Mouse (Mus musculus) cerebellum, adult 2 months (tissue): ENCODE measurements around the gene Zfp398. TPM values are rescaled to one million over a fixed set of nuclear protein-coding genes. Genes with fewer than 3 reads are reported as not detected.
A peak's percentile ranks its signal among the peaks of the same experiment; 100 is the strongest.

Experiments used
- DNase-seq, 2 experiments: peaks; one replicate each; pipeline ENCODE4 v3.0.0; 2021
- H3K27ac ChIP-seq: fragments of 200-500 bp; 2 replicates; pipeline ENCODE4 v1.5.1; 2012; ENCODE audit warnings: low read length, control low read depth, inconsistent platforms; ENCODE audit not compliant: insufficient read depth
- H3K27me3 ChIP-seq: fragments of 200-500 bp; 2 replicates; pipeline ENCODE4 v1.6.1; 2012; ENCODE audit warnings: inconsistent platforms, mild to moderate bottlenecking, low read length, moderate library complexity; ENCODE audit not compliant: control insufficient read depth, insufficient read depth
- H3K4me1 ChIP-seq: fragments of 200-500 bp; 2 replicates; pipeline ENCODE4 v1.6.1; 2011; ENCODE audit warnings: low read length; ENCODE audit not compliant: control insufficient read depth, insufficient read depth
- H3K4me3 ChIP-seq: fragments of 200-500 bp; replicated peaks from 2 replicates; pipeline ENCODE3; 2011; ENCODE audit warnings: mild to moderate bottlenecking, low read depth, low read length, control low read depth; ENCODE audit not compliant: insufficient read depth
- CTCF ChIP-seq: fragments of 200-500 bp; IDR thresholded peaks from 2 replicates; pipeline ENCODE4 v1.5.1; 2011; ENCODE audit warnings: low read depth, mild to moderate bottlenecking, control low read depth, low read length, moderate library complexity, borderline replicate concordance; ENCODE audit not compliant: insufficient read depth
- POLR2A ChIP-seq: fragments of 200-500 bp; IDR thresholded peaks from 2 replicates; pipeline ENCODE4 v1.6.1; 2011; ENCODE audit warnings: low read length, control low read depth, borderline replicate concordance; ENCODE audit not compliant: insufficient read depth
- WGBS: fragments of 180-500 bp; shearing (Covaris S2); methylation state at CpG from one replicate; pipeline ENCODE4 v1.1.7; 2018; 5-methylcytosine and 5-hydroxymethylcytosine counted together
- polyA plus RNA-seq: library from polyadenylated mRNA; depleted of rRNA; stranded (reverse); fragments of >200 nt; gene quantifications from 2 replicates; pipeline ENCODE4 v1.2.3, GENCODE M21; 2012

The Zfp398 gene
- polyA plus RNA-seq, 1 experiment: 20.0 TPM

DNA sequence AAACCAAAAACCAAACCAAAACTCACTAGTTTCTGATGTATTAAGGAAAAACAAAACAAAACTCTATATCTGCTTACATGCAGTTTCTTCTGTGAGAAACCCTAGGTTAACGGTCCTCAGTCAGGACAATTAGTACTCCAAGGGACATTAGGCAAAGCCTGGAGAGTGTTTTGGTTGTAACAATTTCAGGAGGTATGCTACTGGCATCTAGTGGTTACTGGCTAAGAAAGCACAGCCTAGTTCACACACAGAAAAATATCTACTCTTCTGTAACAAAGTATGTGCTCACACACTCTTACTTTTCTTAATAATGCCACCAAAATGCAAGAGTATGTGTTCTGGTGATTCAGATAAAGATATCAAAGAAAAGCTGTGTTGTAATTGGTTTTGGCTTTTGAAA is 6.5 kb upstream of the Zfp398 start:
- TF ChIP-seq POLR2A: no peak
- TF ChIP-seq CTCF: peak; percentile 31; the same call in 1 of the 2 replicates
- Histone ChIP-seq H3K4me1 (no peaks in the 10 kb centered on the region; the same call in 1 of the 2 replicates), H3K27ac (no peak overlapping the region), H3K27me3 (no peaks in the 10 kb centered on the region), H3K4me3 (no peak overlapping the region)
- peak in 1 of 2 experiments; percentile 47 for DNase-seq
- 6% methylated on average over 1 of the region's 1 CpGs for WGBS

DNA sequence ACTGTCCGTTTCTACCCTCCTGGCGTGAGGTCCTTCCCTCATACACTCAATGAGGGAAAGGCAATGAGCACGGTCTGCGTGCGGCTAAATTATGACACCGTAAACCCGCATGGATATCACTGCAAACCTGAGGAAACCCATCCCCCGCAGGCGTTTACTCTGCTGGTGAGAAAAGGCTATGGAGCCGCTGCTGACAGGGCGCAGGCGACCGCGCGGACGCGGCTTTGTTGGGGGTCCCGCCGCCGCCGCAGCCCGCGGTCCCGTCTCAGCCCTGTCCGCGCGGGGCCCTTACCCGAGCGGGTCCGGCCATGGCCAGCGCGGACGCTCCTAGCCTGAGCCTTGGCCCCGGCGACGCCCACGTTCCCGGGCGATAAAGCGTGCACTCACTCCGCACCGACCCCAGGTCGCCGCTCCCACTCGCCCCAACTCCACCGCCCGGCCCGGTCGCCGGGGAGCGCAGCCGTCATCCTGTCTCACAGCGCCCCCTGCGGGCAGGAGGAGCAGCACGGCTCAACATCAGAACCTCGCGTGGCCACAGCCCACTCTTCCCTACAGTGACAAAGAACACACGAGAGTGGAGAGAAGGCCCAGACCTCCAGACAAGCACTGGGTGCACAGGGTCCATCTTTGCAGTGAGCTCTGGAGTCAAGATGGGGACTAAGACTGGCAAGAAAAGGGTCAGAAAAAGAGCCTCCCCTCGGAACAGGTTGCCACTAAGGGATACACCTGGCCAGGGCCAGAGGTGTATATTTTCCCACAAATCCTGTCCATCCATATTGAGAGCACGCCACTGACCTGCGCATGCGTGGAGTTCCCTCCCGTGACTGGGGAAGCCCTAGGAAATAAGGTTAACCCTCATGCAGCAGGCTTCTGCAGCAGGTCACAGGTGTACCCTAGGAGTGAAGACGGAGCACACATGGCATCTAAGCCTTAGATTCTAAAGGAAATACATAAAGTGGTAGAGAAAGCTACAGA is 5.1 kb upstream of the Zfp398 start, which contains the start of gene Zfp786:
Zfp786 (minus strand) TSS at position 764 of the 975 bp plus-strand sequence.
- H3K4me3 ChIP-seq: peak within 1 kb of the TSS; percentile 95
- H3K4me1 ChIP-seq: no peaks in the 10 kb centered on the region; the same call in 1 of the 2 replicates
- peak within 1 kb of the TSS; percentile 77 for H3K27ac ChIP-seq
- TF ChIP-seq CTCF (peak; percentile 91), POLR2A (peak; percentile 50)
- DNase-seq: peak; percentile 96 to 97
- H3K27me3 ChIP-seq: no peaks in the 10 kb centered on the region
- WGBS: under 1% methylated on average over 64 of the region's 64 CpGs

DNA sequence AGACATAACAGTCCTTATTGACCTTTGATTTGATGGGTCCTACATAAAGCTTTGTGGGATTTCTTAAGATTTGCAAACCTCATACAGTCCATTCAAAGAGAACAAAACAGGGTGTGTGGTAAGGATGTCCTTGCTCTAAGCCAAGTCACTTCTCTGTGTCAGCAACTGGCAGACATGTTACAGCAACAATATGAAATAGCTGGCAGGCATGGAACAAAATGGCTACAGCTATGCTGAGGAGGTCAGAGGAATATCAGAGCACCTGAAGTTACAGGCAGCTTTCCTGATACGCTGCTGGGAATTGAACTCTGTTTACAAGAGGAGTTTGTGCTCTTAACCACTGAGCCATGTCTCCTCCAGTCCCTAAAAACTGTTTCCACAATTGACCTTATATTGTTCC is 3.2 kb upstream of the Zfp398 start:
- H3K4me1 ChIP-seq: peaks cover 3% of the 10 kb centered on the region; the same call in 1 of the 2 replicates
- TF ChIP-seq CTCF (no peak), POLR2A (no peak)
- no peak overlapping the region for H3K4me3 ChIP-seq
- no peak overlapping the region for H3K27ac ChIP-seq
- DNase-seq: no peak
- WGBS: 92% methylated on average over 1 of the region's 1 CpGs
- no peaks in the 10 kb centered on the region for H3K27me3 ChIP-seq

DNA sequence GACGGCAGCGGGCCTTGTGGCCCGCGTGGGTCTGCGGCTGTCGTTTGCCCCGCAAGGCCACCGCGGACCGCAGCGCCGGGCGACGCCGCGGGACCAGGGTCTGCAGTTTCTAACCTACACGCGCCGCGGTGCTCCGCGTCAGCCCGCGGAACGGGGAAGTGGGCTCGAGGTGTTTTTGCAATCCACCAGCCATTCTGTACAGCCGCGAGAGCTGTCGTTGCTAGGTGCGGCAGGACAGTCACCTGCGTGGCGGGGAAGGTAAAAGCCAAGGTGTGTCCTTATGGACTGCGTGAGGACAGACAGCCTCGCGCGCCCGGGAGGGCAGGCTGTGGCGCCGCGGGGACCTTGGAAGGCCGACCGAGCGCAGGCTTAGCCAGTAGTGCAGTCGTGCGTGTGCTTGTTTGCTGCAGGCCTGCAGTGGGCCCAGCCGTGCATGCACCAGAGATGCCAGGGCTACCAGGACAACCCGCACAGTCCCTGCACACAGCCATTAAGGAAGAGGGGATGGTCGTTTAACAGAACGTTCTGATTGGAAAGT is 592 bp downstream of the Zfp398 start:
- under 1% methylated on average over 49 of the region's 49 CpGs for WGBS
- no peaks in the 10 kb centered on the region for H3K27me3 ChIP-seq
- peak overlapping the region; percentile 84 for H3K4me3 ChIP-seq
- peak; percentile 79 to 80 for DNase-seq
- TF ChIP-seq CTCF: no peak
- no peak for TF ChIP-seq POLR2A
- peak overlapping the region; percentile 76 for H3K27ac ChIP-seq
- H3K4me1 ChIP-seq: peaks cover 8% of the 10 kb centered on the region; the same call in 1 of the 2 replicates

DNA sequence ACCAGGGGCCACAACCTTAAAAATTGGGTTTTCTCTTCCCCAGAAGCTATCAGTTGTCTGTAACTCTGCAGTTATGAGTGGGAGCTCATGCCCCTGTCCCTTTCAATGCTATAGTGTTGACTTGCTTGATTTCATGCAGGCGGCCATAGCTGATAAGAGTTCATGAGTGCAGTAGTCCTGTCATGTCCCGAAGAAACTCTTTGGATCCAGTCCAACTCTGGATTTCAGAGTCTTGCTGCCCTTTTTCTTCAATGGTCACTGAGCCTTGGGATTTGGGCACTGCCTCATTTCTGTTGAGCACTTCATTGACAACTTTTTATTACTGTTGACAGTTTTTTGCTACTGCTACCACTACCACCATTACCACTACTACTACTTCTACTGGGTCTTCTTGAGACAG is 2.2 kb downstream of the Zfp398 start:
- Histone ChIP-seq H3K27me3 (no peaks in the 10 kb centered on the region), H3K4me3 (no peak overlapping the region), H3K4me1 (peaks cover 8% of the 10 kb centered on the region; the same call in 1 of the 2 replicates), H3K27ac (no peak overlapping the region)
- TF ChIP-seq POLR2A (no peak), CTCF (no peak)
- WGBS: 36% methylated on average over 2 of the region's 2 CpGs
- DNase-seq: peak in 1 of 2 experiments; percentile 26

DNA sequence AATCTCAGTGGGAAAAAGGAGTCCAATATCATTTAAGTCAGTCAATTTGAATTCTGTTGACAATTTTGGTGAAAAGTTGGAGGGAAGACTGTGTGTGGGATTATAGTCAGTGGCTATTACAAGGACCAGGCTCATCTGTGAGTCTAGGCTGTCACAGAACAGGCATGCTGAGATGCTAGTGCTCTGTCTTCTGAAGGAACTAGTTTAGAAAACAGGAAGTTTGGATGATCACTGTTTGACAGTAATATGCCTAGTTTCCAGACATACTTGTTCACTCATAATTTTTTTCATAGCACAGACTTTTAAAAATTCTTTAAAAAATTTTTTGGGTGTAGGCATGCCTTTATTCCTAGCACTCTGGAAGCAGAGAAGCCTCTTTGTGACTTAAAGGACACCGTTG is 5.6 kb downstream of the Zfp398 start:
- peaks cover 8% of the 10 kb centered on the region; the same call in 1 of the 2 replicates for H3K4me1 ChIP-seq
- TF ChIP-seq CTCF (no peak), POLR2A (no peak)
- no peak overlapping the region for H3K27ac ChIP-seq
- no peak for DNase-seq
- H3K27me3 ChIP-seq: no peaks in the 10 kb centered on the region
- 100% methylated on average over 1 of the region's 1 CpGs for WGBS
- no peak overlapping the region for H3K4me3 ChIP-seq

GRCm38 (mm10) chr6:47841831-47842230 is 6.4 kb downstream of the Zfp398 start:
- no peak overlapping the region for H3K27ac ChIP-seq
- H3K4me3 ChIP-seq: no peak overlapping the region
- DNase-seq: no peak
- H3K4me1 ChIP-seq: peaks cover 8% of the 10 kb centered on the region; the same call in 1 of the 2 replicates
- WGBS: 97% methylated on average over 2 of the region's 2 CpGs
- TF ChIP-seq POLR2A (no peak), CTCF (no peak)
- H3K27me3 ChIP-seq: no peaks in the 10 kb centered on the region
